Mouse (Mus musculus) brain, embryonic 14.5 days (tissue): ENCODE measurements around the gene Tenm3.

Experiments
- CTCF ChIP-seq: fragments of 200-500 bp; IDR thresholded peaks from 2 replicates; pipeline ENCODE4 v1.5.1; 2012; ENCODE audit warnings: inconsistent platforms, mild to moderate bottlenecking, moderate library complexity, borderline replicate concordance; ENCODE audit not compliant: insufficient read depth, insufficient read length; ENCODE audit errors: extremely low read depth
- POLR2A ChIP-seq: fragments of 200-500 bp; IDR thresholded peaks from 2 replicates; pipeline ENCODE4 v1.6.1; 2012; ENCODE audit warnings: mild to moderate bottlenecking, inconsistent platforms, borderline replicate concordance; ENCODE audit not compliant: poor library complexity, insufficient read depth, insufficient read length, severe bottlenecking; ENCODE audit errors: extremely low read depth

DNA sequence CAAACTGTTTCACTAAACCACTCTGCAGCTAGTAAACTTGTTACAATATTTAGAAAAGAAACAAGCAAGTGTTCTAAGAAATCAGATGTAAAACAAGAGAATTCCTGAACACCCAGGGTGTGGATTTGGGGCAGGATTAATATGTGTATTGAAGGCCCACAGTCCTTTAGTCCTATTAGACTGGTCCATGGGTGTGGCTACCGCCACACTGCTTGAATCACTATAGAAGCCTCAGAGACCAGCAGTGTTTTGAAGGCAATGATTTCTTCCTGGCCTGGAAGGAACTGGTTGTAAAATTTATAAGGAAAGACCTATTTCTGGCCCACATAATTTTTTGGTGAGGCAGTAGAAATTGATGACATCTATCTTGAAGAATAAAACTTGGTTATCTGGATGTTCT is 33.1 kb downstream of the Tenm3 start:
- no peak for TF ChIP-seq CTCF
- TF ChIP-seq POLR2A: no peak
